Mouse (Mus musculus): ENCODE results near the gene Lrmda.
A peak's percentile ranks its signal among the peaks of the same experiment; 100 is the strongest.

Gene Lrmda

GRCm38 (mm10) chr14:22810531-22810930 lies 791.0 kb downstream of the Lrmda start:
- no peak for DNase-seq

- peak; percentile 51 for DNase-seq
Observed at GRCm38 (mm10) chr14:22812824-22813223, 793.3 kb downstream of the Lrmda start.

- peak; percentile 80 for DNase-seq
Observed at GRCm38 (mm10) chr14:22813389-22813788, 793.9 kb downstream of the Lrmda start.

- no peak for DNase-seq
Observed at GRCm38 (mm10) chr14:22814811-22815345, 795.4 kb downstream of the Lrmda start.

- DNase-seq = peak; percentile 76
Observed at GRCm38 (mm10) chr14:22817346-22818201, 798.1 kb downstream of the Lrmda start.

- no peak for DNase-seq
Observed at GRCm38 (mm10) chr14:22818202-22818530, 798.7 kb downstream of the Lrmda start.

- no peak for DNase-seq
Observed at GRCm38 (mm10) chr14:22822942-22823341, 803.4 kb downstream of the Lrmda start.

GRCm38 (mm10) chr14:22826825-22827224 lies 807.3 kb downstream of the Lrmda start:
- no peak for DNase-seq

GRCm38 (mm10) chr14:22837058-22837457 lies 817.5 kb downstream of the Lrmda start:
- DNase-seq = no peak

GRCm38 (mm10) chr14:22841136-22841535 lies 821.6 kb downstream of the Lrmda start:
- DNase-seq = no peak

GRCm38 (mm10) chr14:22844006-22844405 lies 824.5 kb downstream of the Lrmda start:
- DNase-seq = no peak

- DNase-seq = no peak
Observed at GRCm38 (mm10) chr14:22845401-22845800, 825.9 kb downstream of the Lrmda start.

GRCm38 (mm10) chr14:22847011-22847786 lies 827.7 kb downstream of the Lrmda start:
- DNase-seq = no peak

GRCm38 (mm10) chr14:22849108-22849507 lies 829.6 kb downstream of the Lrmda start:
- DNase-seq = no peak

GRCm38 (mm10) chr14:22860631-22861030 lies 841.1 kb downstream of the Lrmda start:
- DNase-seq = no peak

GRCm38 (mm10) chr14:22864132-22864531 lies 844.6 kb downstream of the Lrmda start:
- peak; percentile 54 for DNase-seq

GRCm38 (mm10) chr14:22874584-22874983 lies 855.1 kb downstream of the Lrmda start:
- no peak for DNase-seq

- DNase-seq = no peak
Observed at GRCm38 (mm10) chr14:22887182-22887581, 867.7 kb downstream of the Lrmda start.

GRCm38 (mm10) chr14:22899312-22899711 lies 879.8 kb downstream of the Lrmda start:
- DNase-seq = no peak

GRCm38 (mm10) chr14:22902116-22902515 lies 882.6 kb downstream of the Lrmda start:
- no peak for DNase-seq

GRCm38 (mm10) chr14:22902914-22903313 lies 883.4 kb downstream of the Lrmda start:
- DNase-seq = no peak

GRCm38 (mm10) chr14:22905741-22906667 lies 886.5 kb downstream of the Lrmda start:
- peak; percentile 56 for DNase-seq

GRCm38 (mm10) chr14:22906716-22907115 lies 887.2 kb downstream of the Lrmda start:
- DNase-seq = peak; percentile 55
